Mouse (Mus musculus) ES-E14 (cell line): ENCODE data around the gene Mgea5. TPM values are rescaled to one million over a fixed set of nuclear protein-coding genes. Genes with fewer than 3 reads are reported as not detected.
A peak's percentile ranks its signal among the peaks of the same experiment; 100 is the strongest.

Source experiments
- DNase-seq: peaks from one replicate; pipeline ENCODE4 v3.0.0-alpha.2; 2013; ENCODE audit warnings: low read depth, low spot score
- H3K27ac ChIP-seq: 2 replicates; pipeline ENCODE4 v1.5.1; 2012; ENCODE audit warnings: low read depth, mild to moderate bottlenecking, low read length, moderate library complexity, mixed read lengths; ENCODE audit not compliant: poor library complexity, insufficient read depth, severe bottlenecking
- H3K36me3 ChIP-seq: 2 replicates; pipeline ENCODE4 v1.6.1; 2012; ENCODE audit warnings: mild to moderate bottlenecking, low read length, moderate library complexity, mixed read lengths; ENCODE audit not compliant: control insufficient read depth, poor library complexity, insufficient read depth, severe bottlenecking
- H3K4me1 ChIP-seq, 2 experiments: fragments of 150-350 bp in 1 of 2; sonication (generic) in 1 of 2; 2 replicates each; pipeline ENCODE4 v1.6.1; 2012; ENCODE audit warnings: low read length in 2 of 2, mild to moderate bottlenecking in 1 of 2, mixed read lengths in 1 of 2; ENCODE audit not compliant: control insufficient read depth in 2 of 2, insufficient read depth in 2 of 2, poor library complexity in 1 of 2
- H3K4me3 ChIP-seq, 2 experiments: fragments of 150-350 bp in 1 of 2; sonication (generic) in 1 of 2; 2 replicates each; pipeline ENCODE4 v1.5.1; 2012; ENCODE audit warnings: low read length in 2 of 2, low read depth in 1 of 2, mild to moderate bottlenecking in 1 of 2, mixed read lengths in 1 of 2; ENCODE audit not compliant: insufficient read depth in 1 of 2, poor library complexity in 1 of 2, severe bottlenecking in 1 of 2
- H3K9ac ChIP-seq: 2 replicates; pipeline ENCODE4 v1.6.1; 2012; ENCODE audit warnings: low read depth, mild to moderate bottlenecking, low read length, mixed read lengths; ENCODE audit not compliant: poor library complexity, insufficient read depth, severe bottlenecking
- H3K9me3 ChIP-seq: fragments of 150-350 bp; sonication (generic); 2 replicates; pipeline ENCODE4 v1.6.1; 2012; ENCODE audit warnings: low read depth, mild to moderate bottlenecking, low read length; ENCODE audit not compliant: control insufficient read depth, insufficient read depth
- CHD2 ChIP-seq: IDR thresholded peaks from 2 replicates; pipeline ENCODE4 v1.6.1; 2014; ENCODE audit warnings: mild to moderate bottlenecking, low read depth, low read length, inconsistent platforms
- HCFC1 ChIP-seq: IDR thresholded peaks from 2 replicates; pipeline ENCODE4 v1.6.1; 2012; ENCODE audit warnings: low read length, inconsistent platforms, borderline replicate concordance; ENCODE audit not compliant: insufficient read depth
- MAFK ChIP-seq: IDR thresholded peaks from 2 replicates; pipeline ENCODE4 v1.6.1; 2014; ENCODE audit warnings: mild to moderate bottlenecking, low read depth, low read length, inconsistent platforms; ENCODE audit not compliant: insufficient read depth
- ZC3H11A ChIP-seq: IDR thresholded peaks from 2 replicates; pipeline ENCODE4 v1.6.1; 2012; ENCODE audit warnings: low read depth, mild to moderate bottlenecking, inconsistent platforms, low read length, borderline replicate concordance
- ZNF384 ChIP-seq: IDR thresholded peaks from 2 replicates; pipeline ENCODE4 v1.6.1; 2012; ENCODE audit warnings: low read depth, low read length, inconsistent platforms
- in situ Hi-C, 2 experiments: fragments of 600-800 bp; cut with MboI; formaldehyde crosslinking; loops; one replicate each; pipeline ENCODE4 v1.15.1; 2025; ENCODE audit warnings: low sequenced_read_pairs in 2 of 2, inconsistent platforms in 1 of 2; ENCODE audit not compliant: unreplicated experiment in 2 of 2
- total RNA-seq: library from RNA; depleted of rRNA; stranded (reverse); fragments of 300-350 nt; gene quantifications from 2 replicates; pipeline ENCODE4 v1.2.3, GENCODE M21; 2012

Mgea5 gene
- total RNA-seq, 1 experiment = 94.7 TPM

- Histone ChIP-seq H3K36me3 (peaks cover 2% of the 10 kb centered on the region), H3K27ac (no peak overlapping the region), H3K4me3 (peak overlapping the region; percentile 53 to 68), H3K9me3 (no peaks in the 10 kb centered on the region), H3K9ac (no peak overlapping the region), H3K4me1 (peaks cover 2 to 20% of the 10 kb centered on the region in 2 experiments; a peak in 2 of 4 replicates)
- no peak for TF ChIP-seq ZC3H11A
- no peak for TF ChIP-seq HCFC1
- TF ChIP-seq MAFK = no peak
- no peak for TF ChIP-seq CHD2
- no peak for TF ChIP-seq ZNF384
- DNase-seq = no peak
- in situ Hi-C loops = loop anchor here (10.0 kb wide), 2 partner anchors 168 to 518 kb away; no protein-coding TSS in a partner anchor
These were observed 40.6 kb downstream of the Mgea5 start for GRCm38 (mm10) chr19:45742984-45743575.

- Histone ChIP-seq H3K4me3 (peak within 1 kb of the TSS; percentile 58 to 68), H3K4me1 (peaks cover 2 to 19% of the 10 kb centered on the region in 2 experiments; a peak in 2 of 4 replicates), H3K36me3 (no peaks in the 10 kb centered on the region), H3K27ac (no peak within 1 kb of the TSS), H3K9ac (peak within 1 kb of the TSS; percentile 21; the same call in 1 of the 2 replicates), H3K9me3 (no peaks in the 10 kb centered on the region)
- in situ Hi-C loops = loop anchor here (10.0 kb wide), 2 partner anchors 168 to 518 kb away; no protein-coding TSS in a partner anchor
- TF ChIP-seq CHD2 (no peak), MAFK (no peak), ZC3H11A (no peak), ZNF384 (no peak), HCFC1 (no peak)
- no peak for DNase-seq
These were observed 41.2 kb downstream of the Mgea5 start, which contains the start of gene Fgf8 for GRCm38 (mm10) chr19:45742218-45742983. TSS of gene Fgf8 (minus strand) at chr19:45742915.

- TF ChIP-seq ZNF384 (no peak), CHD2 (no peak), ZC3H11A (no peak), MAFK (no peak), HCFC1 (no peak)
- Histone ChIP-seq H3K27ac (no peak overlapping the region), H3K9ac (no peak overlapping the region), H3K4me1 (peaks cover 2 to 18% of the 10 kb centered on the region in 2 experiments; a peak in 2 of 4 replicates), H3K4me3 (peak overlapping the region in 1 of 2 experiments; percentile 68; a peak in 2 of 4 replicates), H3K9me3 (no peaks in the 10 kb centered on the region), H3K36me3 (no peaks in the 10 kb centered on the region)
- in situ Hi-C loops = loop anchor here (10.0 kb wide), 2 partner anchors 167 to 517 kb away; no protein-coding TSS in a partner anchor
- no peak for DNase-seq
These were observed 42.0 kb downstream of the Mgea5 start for GRCm38 (mm10) chr19:45741431-45742217.

GRCm38 (mm10) chr19:45740817-45741216 is 42.8 kb downstream of the Mgea5 start:
- H3K4me1 ChIP-seq = peaks cover 2 to 16% of the 10 kb centered on the region in 2 experiments; a peak in 2 of 4 replicates
- in situ Hi-C loops = loop anchor here (10.0 kb wide), 2 partner anchors 166 to 516 kb away; no protein-coding TSS in a partner anchor

More at GRCm38 (mm10) chr19:45740817-45741216, 42.8 kb downstream of the Mgea5 start:
- Histone ChIP-seq H3K9ac (no peak overlapping the region), H3K36me3 (no peaks in the 10 kb centered on the region), H3K9me3 (no peaks in the 10 kb centered on the region), H3K4me3 (no peak overlapping the region), H3K27ac (no peak overlapping the region)
- DNase-seq = no peak
- no peak for TF ChIP-seq HCFC1
- TF ChIP-seq ZC3H11A = no peak
- TF ChIP-seq CHD2 = no peak
- TF ChIP-seq MAFK = no peak
- no peak for TF ChIP-seq ZNF384
